Mouse (Mus musculus): Measurements from ENCODE around the gene Ranbp17.

DNA sequence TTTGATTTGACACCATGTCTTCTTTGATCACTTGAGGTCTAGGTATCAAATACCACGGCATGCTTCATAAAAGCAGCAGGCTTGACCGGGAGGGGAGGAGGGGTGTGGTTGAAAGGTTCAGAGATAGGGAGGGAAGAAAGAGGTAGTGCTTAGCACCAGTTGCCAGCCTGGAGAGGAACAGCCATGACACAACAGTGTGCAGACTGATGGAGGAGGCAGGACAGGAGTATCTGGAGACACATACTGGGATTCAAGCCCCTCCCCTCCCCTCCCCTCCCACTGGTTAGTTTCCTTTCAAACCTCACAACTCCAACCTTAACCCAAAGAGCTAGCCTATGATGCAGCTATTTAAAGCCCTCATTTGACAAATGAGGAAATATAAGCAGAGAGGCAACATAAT is 16.0 kb upstream of the Ranbp17 start:
- TF ChIP-seq CTCF (IDR thresholded peaks at IDR 0.05; ENCODE audit: low read depth) (no peak), EP300 (IDR thresholded peaks at IDR 0.05; ENCODE audit: low read depth) (no peak)

Measured in liver, postnatal 0 days (tissue).